Mouse (Mus musculus): Measurements from ENCODE around the gene Zfp385c.

DNA sequence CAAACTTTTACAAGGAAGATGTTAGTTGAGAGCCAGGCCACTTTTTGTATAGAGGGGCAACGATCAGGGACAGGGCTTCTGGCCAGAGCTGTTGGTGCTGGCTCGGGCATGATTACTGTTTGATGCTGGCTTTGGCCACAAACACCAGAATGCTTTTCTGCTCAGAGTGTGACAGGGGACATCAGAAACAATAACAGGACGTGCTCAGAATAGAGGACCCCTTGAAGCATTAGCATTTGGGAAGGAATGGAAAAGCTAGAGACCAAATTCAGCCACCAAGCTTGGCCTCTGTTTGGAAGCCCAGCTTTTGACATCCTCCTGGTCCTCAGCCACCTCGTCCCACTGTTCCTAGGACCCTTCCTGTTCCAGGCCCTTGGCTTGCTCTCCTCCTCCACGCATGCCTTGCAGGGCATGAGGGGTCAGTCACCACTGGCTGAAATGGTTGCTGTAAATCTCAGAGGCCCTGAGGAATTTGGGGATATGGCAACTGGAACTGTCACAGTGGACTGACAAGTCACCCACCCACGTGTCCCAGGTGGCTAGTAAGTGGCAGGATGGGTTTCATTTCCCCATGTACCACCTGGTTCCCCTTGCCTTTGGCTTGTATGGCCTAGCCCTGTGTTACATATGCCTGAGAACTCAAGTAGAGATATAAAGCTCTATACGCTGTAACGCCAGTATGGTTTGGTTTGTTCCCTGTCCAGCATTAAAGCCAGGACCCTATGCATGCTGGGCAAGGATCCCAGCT is 114.2 kb downstream of the Zfp385c start:
- TF ChIP-seq CTCF (IDR thresholded peaks at IDR 0.05) (no peak), POLR2A (IDR thresholded peaks at IDR 0.05; ENCODE audit: insufficient read depth, low read depth, low read length) (no peak), EP300 (IDR thresholded peaks at IDR 0.05; ENCODE audit: insufficient read depth, low read depth, low read length) (no peak)

Data from heart, adult 2 months (tissue).